Mouse (Mus musculus) heart, postnatal 0 days (tissue): ENCODE data around the gene Scaf8.

Experiments
- CTCF ChIP-seq: IDR thresholded peaks from 2 replicates; pipeline ENCODE4 v1.5.1; 2016; ENCODE audit warnings: antibody characterized with exemption, control low read depth, low read depth
- EP300 ChIP-seq: IDR thresholded peaks from 2 replicates; pipeline ENCODE4 v1.6.1; 2016; ENCODE audit warnings: antibody characterized with exemption, low read depth

GRCm38 (mm10) chr17:3207529-3208240 lies 92.9 kb downstream of the Scaf8 start:
- no peak for TF ChIP-seq CTCF
- TF ChIP-seq EP300: no peak
